Mouse (Mus musculus): ENCODE results near the gene Mecom. TPM values are rescaled to one million over a fixed set of nuclear protein-coding genes. Genes with fewer than 3 reads are reported as not detected.
A peak's percentile ranks its signal among the peaks of the same experiment; 100 is the strongest.

Gene Mecom
- polyA plus RNA-seq, 1 experiment from 2014 or later, result 52.0 TPM

- Histone ChIP-seq H3K4me3 (no peak overlapping the region), H3K36me3 (replicated peaks) (no peaks in the 10 kb centered on the region), H3K9me3 (no peaks in the 10 kb centered on the region), H3K27ac (replicated peaks) (0 out of 2 replicates have a peak overlapping the region, but pooled peaks have one; percentile 30), H3K4me1 (peaks cover 86% of the 10 kb centered on the region), H3K27me3 (replicated peaks; ENCODE audit: low read depth, poor library complexity, severe bottlenecking) (peaks cover 58% of the 10 kb centered on the region)
- 5% methylated on average over 7 of the region's 7 CpGs for WGBS
- DNase-seq (ENCODE audit: low spot score), result no peak
Observed at GRCm38 (mm10) chr3:30511796-30512195, 36.0 kb downstream of the Mecom start.

DNA sequence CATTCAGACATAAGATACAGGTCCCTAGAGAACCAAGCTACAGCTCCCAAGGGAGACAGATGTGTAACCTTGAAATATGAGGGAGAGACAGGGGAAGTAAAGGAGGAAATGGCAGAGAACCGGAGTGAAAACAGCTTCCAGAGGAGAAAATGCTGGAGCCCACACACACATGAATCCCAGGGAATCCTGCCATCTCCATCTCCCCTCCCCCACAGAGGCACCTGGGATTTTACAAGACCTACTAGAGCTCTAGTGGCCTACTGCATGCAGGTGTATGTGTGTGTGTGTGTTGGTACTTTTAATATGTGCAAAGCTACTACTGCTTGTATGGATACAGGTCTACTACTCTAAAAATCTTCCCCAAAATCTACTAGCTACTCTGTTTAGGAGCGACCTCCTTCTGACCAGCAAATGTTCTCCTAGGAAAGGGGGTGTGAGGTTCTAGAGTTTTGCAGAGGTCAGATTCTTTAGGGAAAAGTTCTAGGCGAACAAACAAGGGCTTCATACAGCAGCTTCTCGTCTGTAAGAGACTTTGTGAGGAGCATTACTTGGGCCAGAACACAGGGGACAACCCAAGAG, 36.7 kb downstream of the Mecom start:
- Histone ChIP-seq H3K4me1 (peaks cover 92% of the 10 kb centered on the region), H3K27ac (replicated peaks) (peak overlapping the region; percentile 30; the same call in 1 of the 2 replicates)
- 15% methylated on average over 4 of the region's 4 CpGs for WGBS

GRCm38 (mm10) chr3:30510646-30511045, 37.2 kb downstream of the Mecom start:
- Histone ChIP-seq H3K27me3 (replicated peaks; ENCODE audit: low read depth, poor library complexity, severe bottlenecking) (peaks cover 52% of the 10 kb centered on the region), H3K36me3 (replicated peaks) (no peaks in the 10 kb centered on the region), H3K27ac (replicated peaks) (no peak overlapping the region; the same call in 1 of the 2 replicates), H3K4me1 (peaks cover 94% of the 10 kb centered on the region), H3K9me3 (no peaks in the 10 kb centered on the region), H3K4me3 (peak overlapping the region; percentile 81; the same call in 1 of the 2 replicates)
- 2% methylated on average over 8 of the region's 8 CpGs for WGBS
- peak; percentile 24 for DNase-seq (ENCODE audit: low spot score)

More for the DNA sequence above, 36.7 kb downstream of the Mecom start:
- H3K27me3 ChIP-seq (replicated peaks; ENCODE audit: low read depth, poor library complexity, severe bottlenecking), result peaks cover 52% of the 10 kb centered on the region
- H3K9me3 ChIP-seq, result no peaks in the 10 kb centered on the region
- no peak overlapping the region for H3K4me3 ChIP-seq
- H3K36me3 ChIP-seq (replicated peaks), result no peaks in the 10 kb centered on the region
- peak; percentile 20 for DNase-seq (ENCODE audit: low spot score)

- no peaks in the 10 kb centered on the region for H3K36me3 ChIP-seq (replicated peaks)
- WGBS, result under 1% methylated on average over 16 of the region's 16 CpGs
- peaks cover 94% of the 10 kb centered on the region for H3K4me1 ChIP-seq
- peak overlapping the region; percentile 98; the same call in 1 of the 2 replicates for H3K27ac ChIP-seq (replicated peaks)
- peak overlapping the region; percentile 81 for H3K4me3 ChIP-seq
- DNase-seq (ENCODE audit: low spot score), result peak; percentile 71
- no peaks in the 10 kb centered on the region for H3K9me3 ChIP-seq
- H3K27me3 ChIP-seq (replicated peaks; ENCODE audit: low read depth, poor library complexity, severe bottlenecking), result peaks cover 52% of the 10 kb centered on the region
Observed at GRCm38 (mm10) chr3:30510105-30510504, 37.7 kb downstream of the Mecom start.

DNA sequence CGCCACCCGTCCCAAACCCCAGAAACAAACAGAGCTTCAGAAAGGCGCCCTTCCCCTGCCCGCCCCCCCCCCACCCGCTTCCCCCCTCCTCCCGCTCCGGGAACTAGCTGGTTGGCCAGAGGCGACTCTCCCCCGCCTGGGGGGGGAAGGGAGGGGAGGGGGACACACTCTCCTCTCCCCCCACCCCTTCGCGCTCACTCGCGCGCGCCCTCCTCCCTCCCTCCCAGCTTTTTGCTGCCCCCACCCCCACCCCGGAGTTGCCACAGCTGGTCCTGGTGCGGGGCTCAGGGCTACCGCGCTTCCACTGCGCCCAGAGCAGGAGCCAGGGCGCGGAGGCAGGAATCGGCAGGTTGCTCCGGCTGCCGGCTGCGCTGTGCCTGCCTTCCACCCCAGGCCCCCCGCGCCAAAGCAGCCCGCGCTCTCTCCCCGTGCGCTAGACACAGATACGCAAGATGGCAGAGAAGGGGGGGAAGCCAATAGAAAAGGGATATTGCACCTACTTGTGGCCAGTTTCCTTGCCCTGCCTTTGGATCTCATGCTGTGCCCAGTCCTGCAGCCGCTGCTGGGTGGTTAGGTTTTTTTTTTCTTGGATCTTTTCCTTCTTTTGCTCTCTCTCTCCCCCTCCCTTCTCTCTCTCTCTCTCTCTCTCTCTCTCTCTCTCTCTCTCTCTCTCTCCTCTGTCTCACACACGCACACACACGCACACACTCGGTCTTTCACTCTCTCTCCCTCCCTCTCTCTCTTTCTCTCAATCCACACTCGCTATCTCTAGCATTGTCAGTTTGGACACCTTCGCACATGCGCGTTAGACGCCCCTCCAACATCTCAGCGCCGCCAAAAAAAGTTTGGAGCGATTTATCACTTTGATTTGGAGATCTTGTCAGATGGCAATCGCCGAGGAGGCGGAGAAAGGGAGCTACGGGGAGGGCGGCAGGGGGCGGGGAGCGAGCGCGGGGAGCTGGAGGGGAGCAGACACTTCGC, 38.6 kb downstream of the Mecom start:
- H3K36me3 ChIP-seq (replicated peaks), result no peaks in the 10 kb centered on the region
- peak overlapping the region; percentile 81 for H3K4me3 ChIP-seq
- peaks cover 59% of the 10 kb centered on the region for H3K27me3 ChIP-seq (replicated peaks; ENCODE audit: low read depth, poor library complexity, severe bottlenecking)
- WGBS, result 1% methylated on average over 50 of the region's 55 CpGs
- peak overlapping the region; percentile 98 for H3K27ac ChIP-seq (replicated peaks)
- peak; percentile 90 for DNase-seq (ENCODE audit: low spot score)
- H3K4me1 ChIP-seq, result peaks cover 96% of the 10 kb centered on the region
- no peaks in the 10 kb centered on the region for H3K9me3 ChIP-seq

GRCm38 (mm10) chr3:30508296-30508929, 39.4 kb downstream of the Mecom start:
- DNase-seq (ENCODE audit: low spot score), result peak; percentile 91
- Histone ChIP-seq H3K36me3 (replicated peaks) (no peaks in the 10 kb centered on the region), H3K27me3 (replicated peaks; ENCODE audit: low read depth, poor library complexity, severe bottlenecking) (peaks cover 63% of the 10 kb centered on the region), H3K27ac (replicated peaks) (peak overlapping the region; percentile 98), H3K4me3 (peak overlapping the region; percentile 81), H3K9me3 (no peaks in the 10 kb centered on the region), H3K4me1 (peaks cover 93% of the 10 kb centered on the region)
- WGBS, result under 1% methylated on average over 73 of the region's 73 CpGs

- Histone ChIP-seq H3K4me1 (peaks cover 86% of the 10 kb centered on the region), H3K27me3 (replicated peaks; ENCODE audit: low read depth, poor library complexity, severe bottlenecking) (peaks cover 56% of the 10 kb centered on the region), H3K4me3 (peak overlapping the region; percentile 81), H3K9me3 (no peaks in the 10 kb centered on the region), H3K27ac (replicated peaks) (peak overlapping the region; percentile 98), H3K36me3 (replicated peaks) (no peaks in the 10 kb centered on the region)
- no peak for DNase-seq (ENCODE audit: low spot score)
- WGBS, result under 1% methylated on average over 41 of the region's 41 CpGs
Observed at GRCm38 (mm10) chr3:30507576-30508295, 40.1 kb downstream of the Mecom start.

GRCm38 (mm10) chr3:30507028-30507575, 40.7 kb downstream of the Mecom start:
- H3K27ac ChIP-seq (replicated peaks), result peak overlapping the region; percentile 98
- H3K9me3 ChIP-seq, result no peaks in the 10 kb centered on the region
- under 1% methylated on average over 22 of the region's 22 CpGs for WGBS
- peaks cover 50% of the 10 kb centered on the region for H3K27me3 ChIP-seq (replicated peaks; ENCODE audit: low read depth, poor library complexity, severe bottlenecking)
- no peaks in the 10 kb centered on the region for H3K36me3 ChIP-seq (replicated peaks)
- H3K4me3 ChIP-seq, result peak overlapping the region; percentile 81
- peaks cover 81% of the 10 kb centered on the region for H3K4me1 ChIP-seq
- DNase-seq (ENCODE audit: low spot score), result peak; percentile 70

- Histone ChIP-seq H3K9me3 (no peaks in the 10 kb centered on the region), H3K4me1 (peaks cover 75% of the 10 kb centered on the region), H3K27me3 (replicated peaks; ENCODE audit: low read depth, poor library complexity, severe bottlenecking) (peaks cover 43% of the 10 kb centered on the region), H3K36me3 (replicated peaks) (no peaks in the 10 kb centered on the region), H3K27ac (replicated peaks) (peak overlapping the region; percentile 98), H3K4me3 (peak overlapping the region; percentile 81)
- 3% methylated on average over 17 of the region's 17 CpGs for WGBS
- no peak for DNase-seq (ENCODE audit: low spot score)
Observed at GRCm38 (mm10) chr3:30506329-30507027, 41.3 kb downstream of the Mecom start.

DNA sequence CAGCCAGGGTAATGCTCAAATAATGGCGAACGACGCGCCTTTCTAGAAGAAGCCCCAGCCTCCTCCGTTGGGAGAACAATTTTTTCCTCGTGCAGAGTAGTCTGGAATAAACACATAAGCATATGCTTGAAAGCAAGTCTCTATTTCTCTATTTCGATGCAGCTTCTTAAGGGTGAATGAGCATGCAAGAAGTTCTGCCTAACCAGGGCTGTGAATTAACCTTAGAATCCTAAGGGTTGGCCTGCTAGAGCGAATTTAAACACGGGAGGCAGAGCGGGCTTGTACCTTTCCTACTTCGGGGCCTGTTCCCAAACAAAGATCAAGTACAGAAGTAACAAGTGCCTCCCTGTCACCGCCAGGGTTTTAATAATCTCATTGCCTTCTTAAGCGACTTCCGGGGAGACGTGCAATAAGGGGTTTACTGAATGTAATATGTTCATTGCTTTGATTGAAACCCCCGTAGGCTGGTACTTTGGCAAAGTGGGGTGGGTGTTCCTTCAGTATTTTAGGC, 42.0 kb downstream of the Mecom start:
- WGBS, result 8% methylated on average over 16 of the region's 16 CpGs
- DNase-seq (ENCODE audit: low spot score), result peak; percentile 42

GRCm38 (mm10) chr3:30504561-30504960, 43.2 kb downstream of the Mecom start:
- H3K27me3 ChIP-seq (replicated peaks; ENCODE audit: low read depth, poor library complexity, severe bottlenecking), result peaks cover 26% of the 10 kb centered on the region
- DNase-seq (ENCODE audit: low spot score), result no peak
- H3K9me3 ChIP-seq, result no peaks in the 10 kb centered on the region
- 33% methylated on average over 7 of the region's 7 CpGs for WGBS
- H3K27ac ChIP-seq (replicated peaks), result peak overlapping the region; percentile 67
- H3K36me3 ChIP-seq (replicated peaks), result peaks cover 2% of the 10 kb centered on the region; the same call in 1 of the 2 replicates
- H3K4me3 ChIP-seq, result 0 out of 2 replicates have a peak overlapping the region, but pooled peaks have one; percentile 2
- peaks cover 61% of the 10 kb centered on the region for H3K4me1 ChIP-seq

More for the DNA sequence above, 42.0 kb downstream of the Mecom start:
- Histone ChIP-seq H3K36me3 (replicated peaks) (no peaks in the 10 kb centered on the region), H3K27me3 (replicated peaks; ENCODE audit: low read depth, poor library complexity, severe bottlenecking) (peaks cover 37% of the 10 kb centered on the region), H3K9me3 (no peaks in the 10 kb centered on the region), H3K4me3 (peak overlapping the region; percentile 81), H3K4me1 (peaks cover 71% of the 10 kb centered on the region), H3K27ac (replicated peaks) (peak overlapping the region; percentile 98)

All from embryonic facial prominence, embryonic 10.5 days (tissue).